ENCODE assay signal across 8 mouse cellular contexts in genomic region chr6:146222403-146223063, GRCm38 (mm10).
DNase-seq lines count a peak whose midpoint lies in the region; ATAC-seq lines count a peak whose summit lies in the region.

No protein-coding gene starts in this region.

- no peaks in the 10 kb centered on the region for H3K9me3 ChIP-seq in heart, embryonic 10.5 days
- H3K9me3 ChIP-seq in stomach, embryonic 15.5 days: no peaks in the 10 kb centered on the region
- no peaks in the 10 kb centered on the region for H3K9me3 ChIP-seq in hindbrain, embryonic 13.5 days

- no peaks in the 10 kb centered on the region for H3K27me3 ChIP-seq in heart, embryonic 10.5 days (ENCODE audit: insufficient read depth, poor library complexity, severe bottlenecking)
- no peaks in the 10 kb centered on the region for H3K27me3 ChIP-seq in stomach, embryonic 15.5 days (replicated peaks)
- no peaks in the 10 kb centered on the region for H3K27me3 ChIP-seq in hindbrain, embryonic 13.5 days

- H3K4me2 ChIP-seq in stomach, embryonic 15.5 days: no peak overlapping the region
- no peak overlapping the region for H3K4me2 ChIP-seq in hindbrain, embryonic 13.5 days

- H3K4me3 ChIP-seq in heart, embryonic 10.5 days: no peak overlapping the region
- no peak overlapping the region for H3K4me3 ChIP-seq in stomach, embryonic 15.5 days (replicated peaks)
- H3K4me3 ChIP-seq in hindbrain, embryonic 13.5 days: no peak overlapping the region

- H3K36me3 ChIP-seq in heart, embryonic 10.5 days: peaks cover 8% of the 10 kb centered on the region; the same call in 1 of the 2 replicates
- 0 out of 2 replicates have a peak, but pooled peaks cover 4% of the 10 kb centered on the region for H3K36me3 ChIP-seq in stomach, embryonic 15.5 days
- H3K36me3 ChIP-seq in hindbrain, embryonic 13.5 days: no peaks in the 10 kb centered on the region

- no peak for DNase-seq in heart, embryonic 10.5 days (ENCODE audit: low spot score)
- DNase-seq in heart, adult 18-20 months: no peak
- DNase-seq in thymus, postnatal 0 days (ENCODE audit: low spot score): peak; percentile 8
- no peak for DNase-seq in thymus, postnatal 36 days
- no peak for DNase-seq in left cerebral cortex, postnatal 36 days (ENCODE audit: low spot score in 2 of 2)

- ATAC-seq in hematopoietic stem cell, adult 5-6 weeks (replicated peaks in 1 of 2; ENCODE audit: insufficient read depth in 1 of 2, low FRiP score in 2 of 2, low TSS enrichment in 1 of 2, low read depth in 1 of 2, poor library complexity in 2 of 2, severe bottlenecking in 2 of 2): 0 out of 4 replicates have a peak, but pooled peaks have one; percentile 12 to 16
- ATAC-seq in stomach, embryonic 15.5 days (ENCODE audit: insufficient read depth, low FRiP score, low read depth): peak; percentile 47; the same call in 1 of the 2 replicates
- no peak for ATAC-seq in hindbrain, embryonic 13.5 days (ENCODE audit: low FRiP score)

- peak overlapping the region; percentile 71 for H3K27ac ChIP-seq in heart, embryonic 10.5 days
- H3K27ac ChIP-seq in stomach, embryonic 15.5 days: no peak overlapping the region
- H3K27ac ChIP-seq in hindbrain, embryonic 13.5 days: no peak overlapping the region

- H3K9ac ChIP-seq in stomach, embryonic 15.5 days: no peak overlapping the region
- H3K9ac ChIP-seq in hindbrain, embryonic 13.5 days: no peak overlapping the region

- WGBS in heart, embryonic 10.5 days: 63% methylated on average over 8 of the region's 8 CpGs
- WGBS in stomach, embryonic 15.5 days: 56% methylated on average over 8 of the region's 8 CpGs
- 79% methylated on average over 8 of the region's 8 CpGs for WGBS in hindbrain, embryonic 13.5 days

- intact Hi-C loops in left cerebral cortex, postnatal 36 days (cut with DNase I): no loop called here

- peaks cover 27% of the 10 kb centered on the region for H3K4me1 ChIP-seq in heart, embryonic 10.5 days
- 0 out of 2 replicates have a peak, but pooled peaks cover 3% of the 10 kb centered on the region for H3K4me1 ChIP-seq in stomach, embryonic 15.5 days
- peaks cover 4% of the 10 kb centered on the region for H3K4me1 ChIP-seq in hindbrain, embryonic 13.5 days (replicated peaks)
